Mouse (Mus musculus) cortical plate, adult 2 months (tissue): ENCODE data around the gene Nav1.

Experiments
- CTCF ChIP-seq: fragments of 200-500 bp; IDR thresholded peaks from 2 replicates; pipeline ENCODE4 v1.5.1; 2011; ENCODE audit warnings: mild to moderate bottlenecking, control low read depth, low read length; ENCODE audit not compliant: insufficient read depth; ENCODE audit errors: extremely low read depth
- POLR2A ChIP-seq: fragments of 200-500 bp; IDR thresholded peaks from 2 replicates; pipeline ENCODE4 v1.6.1; 2011; ENCODE audit warnings: mild to moderate bottlenecking, low read length, control low read depth; ENCODE audit not compliant: insufficient read depth; ENCODE audit errors: extremely low read depth

- no peak for TF ChIP-seq CTCF
- no peak for TF ChIP-seq POLR2A
Measured at GRCm38 (mm10) chr1:135532383-135532782, 74.7 kb downstream of the Nav1 start.
